Comparison of ENCODE assay signal across 19 mouse cellular contexts in the genomic region with DNA sequence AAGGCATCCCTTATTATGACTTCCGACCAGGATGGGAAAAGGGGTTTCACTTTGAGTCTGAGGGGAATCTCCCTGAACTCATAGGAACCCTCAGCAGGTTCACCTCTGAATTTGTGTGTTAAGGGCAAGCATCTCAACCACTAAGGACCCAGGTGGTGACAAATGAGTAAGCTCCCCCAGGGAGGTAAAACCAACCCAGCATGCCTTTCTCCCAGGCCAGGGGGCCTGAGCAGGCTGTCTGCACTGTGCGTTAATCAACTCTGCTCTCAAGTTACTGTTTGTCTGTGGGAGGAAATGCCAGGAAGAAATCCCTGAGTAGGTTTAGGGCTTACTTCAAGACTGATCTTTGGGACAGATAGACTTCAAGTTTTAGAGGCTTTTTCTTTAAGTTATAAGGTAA.
DNase-seq lines count a peak whose midpoint lies in the region; ATAC-seq and TF ChIP-seq lines count a peak whose summit lies in the region.
"Had no signal": no experiment of that assay in that cellular context is flagged by ENCODE, and none has a peak within 500 bp of the region (broad histone marks: within the 10 kb centered on the region; RNA-seq: fewer than 3 reads in every experiment).

No protein-coding gene starts in this region.

- no peaks in the 10 kb centered on the region for H3K9me3 ChIP-seq in kidney, postnatal 0 days (replicated peaks; ENCODE audit: low read length)
- H3K9me3 ChIP-seq: heart, embryonic 10.5 days; midbrain, embryonic 12.5 days had no signal

- H3K27me3 ChIP-seq in kidney, postnatal 0 days (ENCODE audit: insufficient read depth, low read length): no peaks in the 10 kb centered on the region
- H3K27me3 ChIP-seq: midbrain, embryonic 12.5 days had no signal

- intact Hi-C loops in left cerebral cortex, postnatal 4 days (cut with DNase I): no loop called here

- H3K4me3 ChIP-seq in kidney, postnatal 0 days (replicated peaks; ENCODE audit: low read depth, low read length): no peak overlapping the region
- H3K4me3 ChIP-seq: heart, embryonic 10.5 days; midbrain, embryonic 12.5 days had no signal

- 24% methylated on average over 2 of the region's 2 CpGs for WGBS in kidney, postnatal 0 days

- DNase-seq in kidney, postnatal 0 days (ENCODE audit: low spot score): peak; percentile 79
- DNase-seq in kidney, adult 8-10 months: no peak
- peak; percentile 16 for DNase-seq in NIH3T3 (ENCODE audit: low read depth)
- peak; percentile 27 for DNase-seq in embryo, embryonic 9.5 days (ENCODE audit: extremely low spot score)
- DNase-seq in forelimb bud, embryonic 11.5 days (ENCODE audit: low read depth, low spot score): peak; percentile 29
- no peak for DNase-seq in natural killer cell, adult 2 months (ENCODE audit: low spot score in 2 of 2)
- no peak for DNase-seq in left cerebral cortex, postnatal 4 days
- DNase-seq in frontal cortex, postnatal 25 days (ENCODE audit: low spot score in 2 of 2): no peak
- DNase-seq: cerebellum, adult 9-10 months; gastrocnemius, postnatal 36 days; heart, postnatal 10 days; kidney, adult 9 months; layer of hippocampus, adult 9-11 months; retina, postnatal 1 day; thymus, postnatal 4 days had no signal

- 0 out of 2 replicates have a peak, but pooled peaks cover 4% of the 10 kb centered on the region for H3K4me1 ChIP-seq in kidney, postnatal 0 days (replicated peaks; ENCODE audit: insufficient read depth, low read length)

- no peaks in the 10 kb centered on the region for H3K36me3 ChIP-seq in kidney, postnatal 0 days (ENCODE audit: insufficient read depth, low read length)
- H3K36me3 ChIP-seq: heart, embryonic 10.5 days; midbrain, embryonic 12.5 days had no signal

- H3K4me2 ChIP-seq in kidney, postnatal 0 days (ENCODE audit: low read length): no peak overlapping the region
- H3K4me2 ChIP-seq: midbrain, embryonic 12.5 days had no signal

- no peak overlapping the region for H3K27ac ChIP-seq in kidney, postnatal 0 days
- H3K27ac ChIP-seq: heart, embryonic 10.5 days; liver, embryonic 14.5 days; macrophage; midbrain, embryonic 12.5 days had no signal

- no peak for TF ChIP-seq CTCF in kidney, postnatal 0 days (IDR thresholded peaks at IDR 0.05; ENCODE audit: low read depth)

- no peak overlapping the region for H3K9ac ChIP-seq in kidney, postnatal 0 days (ENCODE audit: low read depth, low read length)
- H3K9ac ChIP-seq: liver, embryonic 14.5 days; midbrain, embryonic 12.5 days had no signal

- ATAC-seq in kidney, postnatal 0 days (replicated peaks; ENCODE audit: low FRiP score, low read depth): no peak; the same call in 1 of the 2 replicates

Comparison
In these comparisons a context has a peak if more than half of its experiments do, and no peak if none do; other contexts are left out.
1. DNase-seq: peak in kidney, postnatal 0 days (single experiment), NIH3T3 (single experiment), embryo, embryonic 9.5 days (single experiment) and forelimb bud, embryonic 11.5 days (single experiment); none in kidney, adult 8-10 months (0 of 2), natural killer cell, adult 2 months (0 of 2), left cerebral cortex, postnatal 4 days (single experiment) and frontal cortex, postnatal 25 days (0 of 2).